Mouse (Mus musculus) liver, adult 2 months (tissue): Measurements from ENCODE around the gene Prrt1.

Experiments used
- CTCF ChIP-seq: fragments of 200-500 bp; IDR thresholded peaks from 2 replicates; pipeline ENCODE4 v1.5.1; 2011; ENCODE audit warnings: low read depth, low read length, control low read depth
- POLR2A ChIP-seq: fragments of 200-500 bp; IDR thresholded peaks from 2 replicates; pipeline ENCODE4 v1.6.1; 2011; ENCODE audit warnings: low read length, control low read depth; ENCODE audit not compliant: insufficient read depth; ENCODE audit errors: extremely low read depth

DNA sequence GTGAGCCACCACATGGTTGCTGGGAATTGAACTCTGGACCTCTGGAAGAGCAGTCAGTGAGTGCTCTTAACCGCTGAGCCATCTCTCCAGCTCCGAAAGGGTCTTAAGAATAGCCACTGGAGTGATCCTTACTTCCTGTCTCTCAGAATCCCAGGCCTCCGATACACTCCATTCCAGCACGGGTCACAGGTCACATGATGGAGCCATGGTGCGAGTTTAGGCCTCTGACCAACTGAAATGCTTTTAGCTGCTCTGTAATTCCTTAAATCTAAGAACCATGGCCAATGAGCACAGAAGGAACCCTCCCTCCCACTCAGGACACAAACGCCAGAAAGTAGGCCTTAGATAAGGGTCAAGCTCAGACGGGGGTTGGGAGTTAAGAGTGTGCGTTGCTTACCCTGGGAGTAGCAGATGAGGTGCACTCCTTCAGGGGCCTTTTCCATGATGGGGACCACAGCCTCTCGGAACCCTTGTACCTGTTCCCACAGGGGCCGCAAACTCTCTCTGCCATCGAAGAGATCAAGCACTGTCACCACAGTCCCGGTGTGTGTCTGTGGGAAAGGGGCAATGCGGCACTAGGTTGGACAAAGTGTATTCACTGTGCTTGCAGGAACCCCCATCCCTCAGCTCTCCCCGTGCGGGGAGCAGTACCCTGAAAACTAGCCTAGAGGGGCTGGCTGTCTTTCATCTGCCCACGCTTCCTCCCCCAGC, 3.1 kb upstream of the Prrt1 start:
- no peak for TF ChIP-seq CTCF
- no peak for TF ChIP-seq POLR2A
